Mouse (Mus musculus): ENCODE results near the gene Cops2.

Cops2 gene

DNA sequence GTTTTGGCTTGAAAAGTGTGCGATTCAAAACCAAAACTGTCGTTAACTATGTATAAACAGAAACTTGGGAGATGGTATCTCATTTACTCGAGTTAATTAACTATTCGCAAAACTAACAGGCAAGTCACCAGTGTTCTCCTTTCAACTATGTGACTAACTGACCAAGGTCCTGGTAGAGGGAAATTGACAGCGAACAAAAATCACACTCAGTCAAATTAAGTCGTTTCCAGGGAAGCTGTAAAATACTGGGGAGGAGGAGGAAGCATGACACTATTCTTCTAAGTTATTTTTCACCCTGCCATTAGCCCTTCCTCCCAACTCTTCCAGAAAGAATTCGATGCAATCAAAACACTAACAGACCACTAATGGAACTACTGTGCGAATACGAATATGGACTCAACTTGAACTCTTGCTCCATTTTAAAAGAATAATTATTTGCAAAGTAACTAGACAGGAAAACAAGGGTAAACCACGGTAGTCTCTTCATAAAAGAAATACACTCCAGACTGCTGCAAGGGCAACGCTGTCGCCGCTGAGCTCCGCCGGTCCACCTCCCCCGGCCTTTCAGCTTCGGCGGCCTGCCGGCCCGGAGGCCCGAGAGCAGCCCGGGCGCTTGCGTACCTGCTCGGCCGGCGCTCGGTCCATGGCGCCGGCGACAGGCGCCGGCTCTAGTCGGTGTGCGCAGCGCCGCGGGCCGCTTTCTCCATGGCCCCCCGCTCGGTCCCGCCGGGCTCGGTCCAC lies 76.8 kb downstream of the Cops2 start:
- DNase-seq (ENCODE audit: low spot score in 2 of 2): no peak

- DNase-seq (ENCODE audit: low spot score in 2 of 2): no peak
These were observed 77.9 kb downstream of the Cops2 start for GRCm38 (mm10) chr2:125781006-125781405.
